Mouse (Mus musculus) small intestine, adult 2 months (tissue): ENCODE data around the gene Ube2d2b. TPM values are rescaled to one million over a fixed set of nuclear protein-coding genes. Genes with fewer than 3 reads are reported as not detected.

Source experiments
- H3K27ac ChIP-seq: fragments of 200-500 bp; 2 replicates; pipeline ENCODE4 v1.5.1; 2012; ENCODE audit warnings: low read depth, low read length, control low read depth, inconsistent platforms; ENCODE audit not compliant: insufficient read depth
- H3K27me3 ChIP-seq: fragments of 200-500 bp; 2 replicates; pipeline ENCODE4 v1.6.1; 2012; ENCODE audit warnings: mild to moderate bottlenecking, moderate library complexity, low read length, inconsistent platforms; ENCODE audit not compliant: control insufficient read depth, insufficient read depth
- H3K36me3 ChIP-seq: fragments of 200-500 bp; 2 replicates; pipeline ENCODE4 v1.6.1; 2012; ENCODE audit warnings: mild to moderate bottlenecking, low read length, control low read depth, inconsistent platforms; ENCODE audit not compliant: control insufficient read depth, insufficient read depth
- H3K4me1 ChIP-seq: fragments of 200-500 bp; 2 replicates; pipeline ENCODE4 v1.6.1; 2012; ENCODE audit warnings: low read length, inconsistent platforms, mixed read lengths; ENCODE audit not compliant: control insufficient read depth, insufficient read depth, insufficient read length
- H3K4me3 ChIP-seq: fragments of 200-500 bp; 2 replicates; pipeline ENCODE4 v1.5.1; 2012; ENCODE audit warnings: low read depth, mild to moderate bottlenecking, control low read depth, inconsistent platforms, low read length, moderate library complexity
- CTCF ChIP-seq: fragments of 200-500 bp; IDR thresholded peaks from 2 replicates; pipeline ENCODE4 v1.5.1; 2012; ENCODE audit warnings: low read depth, mild to moderate bottlenecking, control low read depth, inconsistent platforms, low read length, moderate library complexity, mixed read lengths; ENCODE audit not compliant: insufficient replicate concordance, insufficient read length; ENCODE audit errors: extremely low read depth
- POLR2A ChIP-seq: fragments of 200-500 bp; IDR thresholded peaks from 2 replicates; pipeline ENCODE4 v1.6.1; 2012; ENCODE audit warnings: low read depth, mild to moderate bottlenecking, control low read depth, inconsistent platforms, low read length, moderate library complexity
- WGBS: fragments of 180-500 bp; shearing (Covaris S2); methylation state at CpG from one replicate; pipeline ENCODE4 v1.1.7; 2018; 5-methylcytosine and 5-hydroxymethylcytosine counted together
- polyA plus RNA-seq: library from polyadenylated mRNA; depleted of rRNA; stranded (reverse); fragments of >200 nt; gene quantifications from 2 replicates; pipeline ENCODE4 v1.2.3, GENCODE M21; 2012; rRNA removed

Ube2d2b gene
- not detected in 2 replicates for polyA plus RNA-seq

DNA sequence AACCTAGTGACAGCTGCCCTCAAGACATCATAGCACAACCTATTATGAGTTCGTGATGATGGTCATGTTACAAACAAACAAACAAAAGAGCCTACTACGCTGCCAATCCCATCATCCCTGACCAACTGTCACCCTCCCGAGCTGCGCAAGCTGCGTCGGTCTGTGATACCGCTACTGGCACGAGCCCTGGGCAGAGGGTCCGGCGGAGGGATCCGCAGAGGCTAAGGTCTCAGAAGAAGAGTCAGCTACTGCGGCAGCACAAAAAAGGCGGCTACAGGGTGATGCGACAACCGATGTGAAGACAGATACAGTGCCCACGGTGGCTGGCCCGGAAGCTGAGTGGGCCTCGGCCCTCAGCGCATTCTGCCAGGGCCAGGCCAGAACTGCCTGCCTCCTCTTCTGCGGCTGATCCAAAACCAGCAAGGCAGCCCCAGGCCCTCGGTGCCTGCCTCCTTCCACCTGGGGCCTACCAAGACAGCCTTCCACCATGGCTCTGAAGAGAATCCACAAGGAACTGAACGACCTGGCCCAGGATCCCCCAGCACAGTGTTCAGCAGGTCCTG, at the start of gene Ube2d2b:
Ube2d2b (plus strand) TSS at position 102 of the 563 bp plus-strand sequence.
- Histone ChIP-seq H3K36me3 (no peaks in the 10 kb centered on the region), H3K4me3 (no peak within 1 kb of the TSS), H3K27me3 (no peaks in the 10 kb centered on the region), H3K27ac (no peak within 1 kb of the TSS), H3K4me1 (no peaks in the 10 kb centered on the region; the same call in 1 of the 2 replicates)
- WGBS, result 96% methylated on average over 22 of the region's 22 CpGs
- no peak for TF ChIP-seq CTCF
- TF ChIP-seq POLR2A, result no peak

DNA sequence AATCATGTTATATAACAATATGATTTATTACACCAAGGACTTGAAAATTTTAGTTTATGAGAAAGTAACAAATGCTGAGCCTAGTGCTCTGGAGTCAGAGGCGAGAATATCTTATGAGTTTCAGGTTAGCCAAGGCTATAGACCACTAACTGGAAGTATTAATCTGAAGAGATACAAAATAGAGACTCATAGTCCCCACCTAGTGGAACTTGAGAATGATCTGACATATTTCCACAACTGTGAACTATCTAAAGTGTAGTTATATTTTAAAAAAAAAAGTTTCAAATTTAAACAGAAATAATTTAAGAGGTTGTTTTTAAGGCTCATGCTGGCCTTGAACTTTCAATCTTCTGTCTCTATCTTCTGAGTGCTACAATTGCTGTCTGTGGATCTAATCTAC, 47.5 kb upstream of the Ube2d2b start:
- peaks cover 15% of the 10 kb centered on the region for H3K36me3 ChIP-seq
- TF ChIP-seq POLR2A (no peak), CTCF (no peak)
- no peak overlapping the region for H3K27ac ChIP-seq
- no peaks in the 10 kb centered on the region for H3K27me3 ChIP-seq
- 80% methylated on average over 1 of the region's 1 CpGs for WGBS
- no peak overlapping the region for H3K4me3 ChIP-seq
- H3K4me1 ChIP-seq, result no peaks in the 10 kb centered on the region

- no peaks in the 10 kb centered on the region for H3K27me3 ChIP-seq
- no peak for TF ChIP-seq POLR2A
- no peak for TF ChIP-seq CTCF
- 90% methylated on average over 7 of the region's 7 CpGs for WGBS
Observed at GRCm38 (mm10) chr5:107787682-107788443, 42.0 kb upstream of the Ube2d2b start.

GRCm38 (mm10) chr5:107789492-107789891, 40.4 kb upstream of the Ube2d2b start:
- H3K36me3 ChIP-seq, result peaks cover 12% of the 10 kb centered on the region
- no peak overlapping the region for H3K27ac ChIP-seq
- no peaks in the 10 kb centered on the region for H3K27me3 ChIP-seq
- TF ChIP-seq POLR2A, result no peak
- TF ChIP-seq CTCF, result peak; percentile 43; the same call in 1 of the 2 replicates
- no peak overlapping the region for H3K4me3 ChIP-seq
- 80% methylated on average over 5 of the region's 5 CpGs for WGBS
- no peaks in the 10 kb centered on the region for H3K4me1 ChIP-seq

More at GRCm38 (mm10) chr5:107787682-107788443, 42.0 kb upstream of the Ube2d2b start:
- Histone ChIP-seq H3K4me3 (no peak overlapping the region), H3K4me1 (no peaks in the 10 kb centered on the region), H3K36me3 (peaks cover 14% of the 10 kb centered on the region), H3K27ac (no peak overlapping the region)

- Histone ChIP-seq H3K4me1 (no peaks in the 10 kb centered on the region), H3K27me3 (no peaks in the 10 kb centered on the region), H3K27ac (no peak overlapping the region), H3K36me3 (peaks cover 13% of the 10 kb centered on the region; the same call in 1 of the 2 replicates), H3K4me3 (no peak overlapping the region)
- WGBS, result 76% methylated on average over 2 of the region's 2 CpGs
- no peak for TF ChIP-seq CTCF
- no peak for TF ChIP-seq POLR2A
Observed at GRCm38 (mm10) chr5:107791966-107792365, 37.9 kb upstream of the Ube2d2b start.

DNA sequence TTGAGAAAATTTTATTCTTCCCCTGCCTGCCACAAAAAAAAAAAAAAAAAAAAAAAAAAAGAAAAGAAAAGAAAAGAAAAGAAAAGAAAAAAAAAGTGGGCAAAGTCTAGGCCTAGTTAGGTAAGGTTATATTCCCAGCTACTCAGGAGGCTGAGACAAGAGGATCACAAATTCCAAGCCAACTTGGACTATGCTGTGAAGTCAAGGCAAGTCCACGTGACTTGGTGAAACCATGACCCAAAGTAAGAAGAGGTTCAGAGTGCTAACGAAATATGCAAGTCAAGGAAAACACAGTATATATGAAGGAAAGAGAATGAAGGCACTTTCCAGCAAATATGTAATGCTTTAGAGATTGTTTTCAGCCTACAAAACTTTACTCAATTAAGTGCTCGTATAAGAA, 37.4 kb upstream of the Ube2d2b start:
- Histone ChIP-seq H3K27ac (no peak overlapping the region), H3K4me1 (no peaks in the 10 kb centered on the region), H3K4me3 (no peak overlapping the region), H3K27me3 (no peaks in the 10 kb centered on the region), H3K36me3 (peaks cover 15% of the 10 kb centered on the region)
- WGBS, result 92% methylated on average over 3 of the region's 3 CpGs
- no peak for TF ChIP-seq CTCF
- no peak for TF ChIP-seq POLR2A

- Histone ChIP-seq H3K27me3 (no peaks in the 10 kb centered on the region), H3K27ac (no peak overlapping the region), H3K4me1 (no peaks in the 10 kb centered on the region), H3K4me3 (no peak overlapping the region), H3K36me3 (peaks cover 17% of the 10 kb centered on the region)
- TF ChIP-seq POLR2A, result no peak
- TF ChIP-seq CTCF, result no peak
- WGBS, result 47% methylated on average over 3 of the region's 3 CpGs
Observed at GRCm38 (mm10) chr5:107793258-107793657, 36.6 kb upstream of the Ube2d2b start.
